Mouse (Mus musculus): Measurements from ENCODE around the gene Srebf1. TPM values are rescaled to one million over a fixed set of nuclear protein-coding genes. Genes with fewer than 3 reads are reported as not detected.

Gene Srebf1
- polyA plus RNA-seq, 1 experiment, result 64.1 TPM

DNA sequence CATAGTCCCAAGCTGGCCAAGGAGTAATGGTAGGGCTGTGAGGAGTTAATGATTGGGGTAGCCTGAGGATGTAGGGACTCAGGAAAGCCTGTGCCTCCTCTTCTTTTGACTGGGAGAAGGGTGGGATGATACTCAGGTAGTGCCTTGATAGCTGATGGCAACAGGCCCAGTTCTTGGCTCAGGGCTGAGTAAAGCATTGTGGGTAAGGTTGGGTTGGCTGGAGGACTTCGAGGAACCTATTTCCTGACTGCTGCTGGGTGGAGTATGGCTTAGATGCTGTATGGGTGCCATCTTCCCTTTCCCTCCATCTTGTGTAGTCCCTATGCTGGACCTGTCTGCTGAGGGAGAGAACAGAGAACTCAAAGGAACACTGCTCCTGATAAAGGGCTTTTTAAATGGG lies 70.0 kb downstream of the Srebf1 start:
- Histone ChIP-seq H3ac (ENCODE audit: control insufficient read depth, insufficient read length, low read depth) (no peak overlapping the region), H3K79me2 (ENCODE audit: control insufficient read depth, insufficient read depth) (peaks cover 58% of the 10 kb centered on the region), H3K36me3 (ENCODE audit: control insufficient read depth, insufficient read depth) (peaks cover 62% of the 10 kb centered on the region), H3K79me3 (ENCODE audit: low read depth) (peaks cover 22% of the 10 kb centered on the region), H3K27me3 (ENCODE audit: control insufficient read depth, insufficient read depth, insufficient read length) (no peaks in the 10 kb centered on the region), H3K4me3 (ENCODE audit: insufficient read depth, poor library complexity, severe bottlenecking) (no peak overlapping the region)
- TF ChIP-seq FOSL1 (IDR thresholded peaks at IDR 0.05; ENCODE audit: insufficient read depth, low read length, poor library complexity, severe bottlenecking) (no peak), USF1 (IDR thresholded peaks at IDR 0.05; ENCODE audit: low read depth) (no peak), CTCF (IDR thresholded peaks at IDR 0.05; ENCODE audit: control insufficient read depth, insufficient read depth, insufficient read length) (no peak), MAX (IDR thresholded peaks at IDR 0.05) (no peak), MYOD1 (IDR thresholded peaks at IDR 0.05; ENCODE audit: control insufficient read depth, insufficient read length, low read depth) (no peak)

DNA sequence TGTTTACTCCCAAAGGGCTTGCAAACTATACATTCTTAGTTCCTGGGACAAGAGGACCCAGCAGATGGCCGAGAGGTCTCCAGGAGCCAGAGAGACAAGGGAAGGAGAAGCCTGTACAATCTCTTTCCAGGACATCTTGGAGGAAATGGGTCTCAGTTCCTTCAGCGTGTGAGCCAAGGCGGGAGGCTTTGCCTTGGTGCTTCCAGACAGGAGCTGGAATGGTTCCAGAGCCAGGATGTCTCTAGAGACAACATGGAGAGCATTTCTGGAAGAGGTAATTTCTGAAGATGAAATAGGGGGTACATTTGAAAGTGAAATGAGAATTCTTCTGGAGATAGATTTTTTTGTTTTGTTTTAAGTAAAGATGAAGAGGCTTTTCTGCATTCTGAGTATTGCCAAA lies 71.7 kb downstream of the Srebf1 start:
- no peak overlapping the region for H3ac ChIP-seq (ENCODE audit: control insufficient read depth, insufficient read length, low read depth)
- H3K79me3 ChIP-seq (ENCODE audit: low read depth), result peaks cover 16% of the 10 kb centered on the region
- peaks cover 67% of the 10 kb centered on the region for H3K36me3 ChIP-seq (ENCODE audit: control insufficient read depth, insufficient read depth)
- H3K4me3 ChIP-seq (ENCODE audit: insufficient read depth, poor library complexity, severe bottlenecking), result no peak overlapping the region
- H3K27me3 ChIP-seq (ENCODE audit: control insufficient read depth, insufficient read depth, insufficient read length), result no peaks in the 10 kb centered on the region
- peaks cover 52% of the 10 kb centered on the region for H3K79me2 ChIP-seq (ENCODE audit: control insufficient read depth, insufficient read depth)
- TF ChIP-seq MYOD1 (IDR thresholded peaks at IDR 0.05; ENCODE audit: control insufficient read depth, insufficient read length, low read depth) (no peak), USF1 (IDR thresholded peaks at IDR 0.05; ENCODE audit: low read depth) (no peak), FOSL1 (IDR thresholded peaks at IDR 0.05; ENCODE audit: insufficient read depth, low read length, poor library complexity, severe bottlenecking) (no peak), MAX (IDR thresholded peaks at IDR 0.05) (no peak), CTCF (IDR thresholded peaks at IDR 0.05; ENCODE audit: control insufficient read depth, insufficient read depth, insufficient read length) (no peak), CEBPB (IDR thresholded peaks at IDR 0.05; ENCODE audit: low read depth) (no peak), MYOG (IDR thresholded peaks at IDR 0.05; ENCODE audit: control insufficient read depth, extremely low read depth, insufficient read length) (no peak)

Small RNAs within 50 kb of the gene (microRNA-seq; reads per million reads assigned to microRNA genes)
- not detected for gene Mir6921 (ENCODE audit: borderline microRNAs expressed)
- not detected for gene Mir6922 (ENCODE audit: borderline microRNAs expressed)

Other genes starting within 250 kb of the Srebf1 start
- gene Pemt, start 176.1 kb downstream of the Srebf1 start, polyA plus RNA-seq (2012; fragmentation: generic; extraction: Trizol), result 16.7 TPM
- 24.9 TPM for gene Rai1, start 117.6 kb downstream of the Srebf1 start, polyA plus RNA-seq (2012; fragmentation: generic; extraction: Trizol)
- gene Tom1l2, start 130.3 kb upstream of the Srebf1 start, polyA plus RNA-seq (2012; fragmentation: generic; extraction: Trizol), result 17.1 TPM
- not detected for gene Drc3, start 130.7 kb upstream of the Srebf1 start, polyA plus RNA-seq (2012; fragmentation: generic; extraction: Trizol)
- 6.0 TPM for gene Gid4, start 194.6 kb upstream of the Srebf1 start, polyA plus RNA-seq (2012; fragmentation: generic; extraction: Trizol)
- gene Atpaf2, start 195.9 kb upstream of the Srebf1 start, polyA plus RNA-seq (2012; fragmentation: generic; extraction: Trizol), result 41.4 TPM
- 80.6 TPM for gene Drg2, start 232.0 kb upstream of the Srebf1 start, polyA plus RNA-seq (2012; fragmentation: generic; extraction: Trizol)
- not detected for gene Myo15, start 246.8 kb upstream of the Srebf1 start, polyA plus RNA-seq (2012; fragmentation: generic; extraction: Trizol)

Data from C2C12 (cell line).